Mouse (Mus musculus) CD4-positive helper T cell, adult 2 months (primary cell): ENCODE results near the gene Slc25a1.

Experiments
- DNase-seq: peaks from one replicate; pipeline ENCODE4 v3.0.0-alpha.2; 2012; ENCODE audit warnings: low read depth, missing footprints, low spot score

Gene Slc25a1

GRCm38 (mm10) chr16:17921325-17922162 is 6.5 kb downstream of the Slc25a1 start:
- DNase-seq = peak; percentile 98

- DNase-seq = no peak
Measured at GRCm38 (mm10) chr16:17920586-17920985, 7.4 kb downstream of the Slc25a1 start.

GRCm38 (mm10) chr16:17914307-17915249 is 13.4 kb downstream of the Slc25a1 start, which contains the start of gene Gsc2:
Gsc2 (minus strand) TSS chr16:17915059.
- DNase-seq = peak; percentile 38

GRCm38 (mm10) chr16:17911052-17911595 is 16.9 kb downstream of the Slc25a1 start, which contains the start of gene Ess2:
Ess2 (minus strand) TSS chr16:17911348.
- peak; percentile 96 for DNase-seq

- no peak for DNase-seq
Measured at GRCm38 (mm10) chr16:17898462-17898861, 29.6 kb downstream of the Slc25a1 start, which contains the start of the genes Dgcr2 and Tssk2. Dgcr2 (minus strand) TSS chr16:17898562. Tssk2 (plus strand) TSS chr16:17898637.

- DNase-seq = no peak
Measured at GRCm38 (mm10) chr16:17896091-17896490, 31.9 kb downstream of the Slc25a1 start.

- no peak for DNase-seq
Measured at GRCm38 (mm10) chr16:17893923-17894322, 34.1 kb downstream of the Slc25a1 start, which contains the start of gene Tssk1. Tssk1 (plus strand) TSS chr16:17894223.

- no peak for DNase-seq
Measured at GRCm38 (mm10) chr16:17892606-17893005, 35.4 kb downstream of the Slc25a1 start.

GRCm38 (mm10) chr16:17891567-17891959 is 36.5 kb downstream of the Slc25a1 start, which contains the start of gene Gm20518:
Gm20518 (minus strand) TSS chr16:17891671.
- peak; percentile 96 for DNase-seq

- DNase-seq = no peak
Measured at GRCm38 (mm10) chr16:17890917-17891566, 37.0 kb downstream of the Slc25a1 start.

GRCm38 (mm10) chr16:17890342-17890727 is 37.7 kb downstream of the Slc25a1 start:
- DNase-seq = no peak

- no peak for DNase-seq
Measured at GRCm38 (mm10) chr16:17889689-17890341, 38.2 kb downstream of the Slc25a1 start.

- no peak for DNase-seq
Measured at GRCm38 (mm10) chr16:17884116-17884515, 43.9 kb downstream of the Slc25a1 start.

- DNase-seq = no peak
Measured at GRCm38 (mm10) chr16:17882196-17882595, 45.8 kb downstream of the Slc25a1 start.

GRCm38 (mm10) chr16:17879571-17879970 is 48.4 kb downstream of the Slc25a1 start:
- no peak for DNase-seq

GRCm38 (mm10) chr16:17876096-17876495 is 51.9 kb downstream of the Slc25a1 start:
- DNase-seq = no peak
